Comparison of ENCODE assay signal across 10 mouse cellular contexts in genomic region chrX:11826737-11827408, GRCm38 (mm10).
DNase-seq lines count a peak whose midpoint lies in the region; ATAC-seq and TF ChIP-seq lines count a peak whose summit lies in the region.
"Had no signal": no experiment of that assay in that cellular context is flagged by ENCODE, and none has a peak within 500 bp of the region (broad histone marks: within the 10 kb centered on the region; RNA-seq: fewer than 3 reads in every experiment).

No protein-coding gene starts in this region.

- no peak for TF ChIP-seq POLR2A in brain, embryonic 14.5 days (IDR thresholded peaks at IDR 0.05; ENCODE audit: borderline replicate concordance, extremely low read depth, insufficient read depth, insufficient read length, poor library complexity, severe bottlenecking)

- no peak overlapping the region for H3K9ac ChIP-seq in kidney, embryonic 15.5 days
- no peak overlapping the region for H3K9ac ChIP-seq in forebrain, postnatal 0 days
- H3K9ac ChIP-seq in midbrain, embryonic 11.5 days (ENCODE audit: low read length), result no peak overlapping the region
- H3K9ac ChIP-seq: liver, embryonic 12.5 days had no signal

- no peaks in the 10 kb centered on the region for H3K36me3 ChIP-seq in kidney, embryonic 15.5 days
- H3K36me3 ChIP-seq in forebrain, postnatal 0 days (ENCODE audit: insufficient read depth), result no peaks in the 10 kb centered on the region
- H3K36me3 ChIP-seq in midbrain, embryonic 11.5 days (ENCODE audit: control insufficient read depth, insufficient read depth, low read length), result no peaks in the 10 kb centered on the region
- H3K36me3 ChIP-seq: liver, embryonic 12.5 days had no signal

- peaks cover 5% of the 10 kb centered on the region; the same call in 1 of the 2 replicates for H3K4me1 ChIP-seq in kidney, embryonic 15.5 days
- H3K4me1 ChIP-seq in forebrain, postnatal 0 days (ENCODE audit: insufficient read depth), result no peaks in the 10 kb centered on the region
- peaks cover 6% of the 10 kb centered on the region; the same call in 1 of the 2 replicates for H3K4me1 ChIP-seq in midbrain, embryonic 11.5 days (ENCODE audit: control insufficient read depth, insufficient read depth, low read length)
- H3K4me1 ChIP-seq: liver, embryonic 12.5 days had no signal

- WGBS in kidney, embryonic 15.5 days, result 23% methylated on average over 20 of the region's 20 CpGs
- WGBS in forebrain, postnatal 0 days, result 37% methylated on average over 20 of the region's 20 CpGs
- WGBS in midbrain, embryonic 11.5 days, result 14% methylated on average over 20 of the region's 20 CpGs

- peak overlapping the region; percentile 43 for H3K4me2 ChIP-seq in kidney, embryonic 15.5 days
- H3K4me2 ChIP-seq in forebrain, postnatal 0 days (ENCODE audit: low read depth), result peak overlapping the region; percentile 29
- H3K4me2 ChIP-seq in midbrain, embryonic 11.5 days, result peak overlapping the region; percentile 27; the same call in 1 of the 2 replicates
- H3K4me2 ChIP-seq: liver, embryonic 12.5 days had no signal

- intact Hi-C loops in left cerebral cortex, postnatal 14 days (cut with DNase I), result no loop called here

- H3K27me3 ChIP-seq in kidney, embryonic 15.5 days, result peaks cover 56% of the 10 kb centered on the region
- H3K27me3 ChIP-seq in forebrain, postnatal 0 days (ENCODE audit: insufficient read depth, low read length), result no peaks in the 10 kb centered on the region
- H3K27me3 ChIP-seq in midbrain, embryonic 11.5 days (ENCODE audit: control insufficient read depth, insufficient read depth, low read length), result peaks cover 5% of the 10 kb centered on the region; the same call in 1 of the 2 replicates

- no peak overlapping the region for H3K27ac ChIP-seq in kidney, embryonic 15.5 days
- H3K27ac ChIP-seq in forebrain, postnatal 0 days (ENCODE audit: low read depth, low read length), result no peak overlapping the region
- no peak overlapping the region for H3K27ac ChIP-seq in midbrain, embryonic 11.5 days (ENCODE audit: low read depth, low read length)
- H3K27ac ChIP-seq: liver, embryonic 12.5 days had no signal

- ATAC-seq in kidney, embryonic 15.5 days (replicated peaks; ENCODE audit: low FRiP score), result no peak; the same call in 1 of the 2 replicates
- peak; percentile 38; the same call in 1 of the 2 replicates for ATAC-seq in forebrain, postnatal 0 days
- ATAC-seq in midbrain, embryonic 11.5 days (ENCODE audit: low FRiP score), result peak; percentile 66; the same call in 1 of the 2 replicates
- ATAC-seq: liver, embryonic 12.5 days had no signal

- DNase-seq in kidney, adult 9 months, result no peak
- peak; percentile 85 for DNase-seq in brain, embryonic 14.5 days (ENCODE audit: low read depth)
- peak; percentile 42 for DNase-seq in forebrain, postnatal 0 days
- peak; percentile 86 for DNase-seq in midbrain, embryonic 11.5 days (ENCODE audit: low spot score, missing footprints)
- no peak for DNase-seq in frontal cortex, postnatal 36 days (ENCODE audit: low spot score in 2 of 2)
- no peak for DNase-seq in left cerebral cortex, postnatal 14 days (ENCODE audit: low spot score in 2 of 2)
- DNase-seq in urinary bladder, postnatal 36 days (ENCODE audit: low spot score in 2 of 2), result no peak
- DNase-seq: right cerebral cortex, postnatal 14 days had no signal

- H3K9me3 ChIP-seq in kidney, embryonic 15.5 days (replicated peaks), result no peaks in the 10 kb centered on the region
- no peaks in the 10 kb centered on the region for H3K9me3 ChIP-seq in forebrain, postnatal 0 days (ENCODE audit: low read length)
- no peaks in the 10 kb centered on the region for H3K9me3 ChIP-seq in midbrain, embryonic 11.5 days (ENCODE audit: control insufficient read depth, low read length)
- H3K9me3 ChIP-seq: liver, embryonic 12.5 days had no signal

- TF ChIP-seq CTCF in brain, embryonic 14.5 days (IDR thresholded peaks at IDR 0.05; ENCODE audit: borderline replicate concordance, extremely low read depth, insufficient read depth, insufficient read length), result no peak
- TF ChIP-seq CTCF in forebrain, postnatal 0 days (IDR thresholded peaks at IDR 0.05; ENCODE audit: low read depth), result no peak

- no peak overlapping the region for H3K4me3 ChIP-seq in kidney, embryonic 15.5 days (replicated peaks)
- no peak overlapping the region for H3K4me3 ChIP-seq in forebrain, postnatal 0 days (ENCODE audit: low read depth, low read length)
- no peak overlapping the region for H3K4me3 ChIP-seq in midbrain, embryonic 11.5 days (ENCODE audit: low read depth, low read length)
- H3K4me3 ChIP-seq: liver, embryonic 12.5 days had no signal

Comparison
In these comparisons a context has a peak if more than half of its experiments do, and no peak if none do; other contexts are left out.
1. DNase-seq: peak in brain, embryonic 14.5 days (single experiment), forebrain, postnatal 0 days (single experiment) and midbrain, embryonic 11.5 days (single experiment); none in kidney, adult 9 months (single experiment), frontal cortex, postnatal 36 days (0 of 2), left cerebral cortex, postnatal 14 days (0 of 2) and urinary bladder, postnatal 36 days (0 of 2).
2. Peak in every context shown above with its lines, with median percentiles within 50 percentile points of each other: H3K4me2 ChIP-seq.